ENCODE assay signal across 8 mouse cellular contexts in the genomic region with DNA sequence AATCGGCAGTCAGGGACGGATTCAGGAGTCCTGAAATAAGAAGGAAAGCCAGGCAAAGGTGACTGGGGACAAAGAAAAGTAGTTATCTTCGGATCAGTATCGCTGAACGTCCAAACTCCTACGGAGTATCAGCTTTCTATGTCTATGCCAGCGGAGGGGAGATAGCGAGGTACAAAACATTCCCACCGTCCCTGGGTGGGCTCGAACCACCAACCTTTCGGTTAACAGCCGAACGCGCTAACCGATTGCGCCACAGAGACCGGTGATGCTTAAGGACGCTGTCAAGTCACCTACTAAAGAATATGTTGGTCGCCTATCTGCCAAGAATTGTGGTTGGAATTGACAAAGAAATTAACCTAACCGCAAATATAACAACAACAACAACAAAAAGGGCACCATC. TPM values are rescaled to one million over a fixed set of nuclear protein-coding genes. Genes with fewer than 3 reads are reported as not detected.
A peak's percentile ranks its signal among the peaks of the same experiment; 100 is the strongest.
DNase-seq lines count a peak whose midpoint lies in the region; ATAC-seq and TF ChIP-seq lines count a peak whose summit lies in the region.

No protein-coding gene starts in this region.

- H3K36me3 ChIP-seq in forebrain, embryonic 12.5 days (replicated peaks) = no peaks in the 10 kb centered on the region
- no peaks in the 10 kb centered on the region for H3K36me3 ChIP-seq in heart, postnatal 0 days (replicated peaks; ENCODE audit: control insufficient read depth, insufficient read depth, low read length)
- H3K36me3 ChIP-seq in liver, embryonic 16.5 days (ENCODE audit: control insufficient read depth, insufficient read depth) = no peaks in the 10 kb centered on the region
- no peaks in the 10 kb centered on the region for H3K36me3 ChIP-seq in neural tube, embryonic 12.5 days
- H3K36me3 ChIP-seq in stomach, postnatal 0 days (ENCODE audit: control insufficient read depth, insufficient read depth, low read length) = no peaks in the 10 kb centered on the region

- H3K27me3 ChIP-seq in forebrain, embryonic 12.5 days = peaks cover 49% of the 10 kb centered on the region
- peaks cover 22% of the 10 kb centered on the region; the same call in 1 of the 2 replicates for H3K27me3 ChIP-seq in heart, postnatal 0 days (ENCODE audit: control insufficient read depth, insufficient read depth, low read length)
- peaks cover 4% of the 10 kb centered on the region for H3K27me3 ChIP-seq in liver, embryonic 16.5 days (ENCODE audit: control insufficient read depth, insufficient read depth, low read depth, low read length)
- H3K27me3 ChIP-seq in neural tube, embryonic 12.5 days (replicated peaks) = peaks cover 34% of the 10 kb centered on the region
- no peaks in the 10 kb centered on the region for H3K27me3 ChIP-seq in stomach, postnatal 0 days (ENCODE audit: control insufficient read depth, insufficient read depth, low read length)

- TF ChIP-seq CTCF in heart, postnatal 0 days (IDR thresholded peaks at IDR 0.05; ENCODE audit: low read depth) = no peak
- TF ChIP-seq CTCF in stomach, postnatal 0 days (IDR thresholded peaks at IDR 0.05; ENCODE audit: low read depth) = no peak

- H3K4me2 ChIP-seq in forebrain, embryonic 12.5 days = peak overlapping the region; percentile 81
- peak overlapping the region; percentile 93 for H3K4me2 ChIP-seq in heart, postnatal 0 days (ENCODE audit: low read depth, low read length)
- H3K4me2 ChIP-seq in liver, embryonic 16.5 days (ENCODE audit: low read depth, low read length) = peak overlapping the region; percentile 95
- peak overlapping the region; percentile 67 for H3K4me2 ChIP-seq in neural tube, embryonic 12.5 days (replicated peaks)
- peak overlapping the region; percentile 93 for H3K4me2 ChIP-seq in stomach, postnatal 0 days (replicated peaks; ENCODE audit: low read depth)

- DNase-seq in CD8-positive naive resting alpha-beta T cell, adult 2 months (ENCODE audit: low read depth in 2 of 2, low spot score in 2 of 2) = peak; percentile 90 to 91
- DNase-seq in c-Kit-positive CD71-positive TER-119-positive erythroid progenitor cells, embryonic 14.5 days (ENCODE audit: low spot score) = peak; percentile 81
- peak; percentile 60 for DNase-seq in heart, postnatal 0 days (ENCODE audit: low spot score)
- DNase-seq in kidney, postnatal 36 days = peak; percentile 84 to 90
- peak; percentile 76 for DNase-seq in stomach, postnatal 0 days (ENCODE audit: low spot score)

- ATAC-seq in forebrain, embryonic 12.5 days (ENCODE audit: low FRiP score) = peak; percentile 68; the same call in 1 of the 2 replicates
- peak; percentile 54 for ATAC-seq in heart, postnatal 0 days (ENCODE audit: insufficient read depth, low read depth)
- peak; percentile 65 for ATAC-seq in liver, embryonic 16.5 days (ENCODE audit: low read depth)
- ATAC-seq in neural tube, embryonic 12.5 days (ENCODE audit: low FRiP score, low read depth) = peak; percentile 56; the same call in 1 of the 2 replicates
- ATAC-seq in stomach, postnatal 0 days (ENCODE audit: low FRiP score, low TSS enrichment) = peak; percentile 13; the same call in 1 of the 2 replicates

- H3K4me3 ChIP-seq in forebrain, embryonic 12.5 days (replicated peaks) = peak overlapping the region; percentile 59
- peak overlapping the region; percentile 59 for H3K4me3 ChIP-seq in heart, postnatal 0 days (ENCODE audit: low read depth, low read length)
- peak overlapping the region; percentile 62 for H3K4me3 ChIP-seq in liver, embryonic 16.5 days (ENCODE audit: low read depth, low read length)
- peak overlapping the region; percentile 50 for H3K4me3 ChIP-seq in neural tube, embryonic 12.5 days
- H3K4me3 ChIP-seq in stomach, postnatal 0 days (ENCODE audit: low read depth, low read length) = peak overlapping the region; percentile 55

- no peak overlapping the region for H3K27ac ChIP-seq in forebrain, embryonic 12.5 days
- no peak overlapping the region for H3K27ac ChIP-seq in heart, postnatal 0 days (ENCODE audit: low read depth)
- no peak overlapping the region for H3K27ac ChIP-seq in liver, embryonic 16.5 days (ENCODE audit: low read length)
- H3K27ac ChIP-seq in neural tube, embryonic 12.5 days = no peak overlapping the region
- H3K27ac ChIP-seq in stomach, postnatal 0 days (replicated peaks) = no peak overlapping the region

- no peaks in the 10 kb centered on the region for H3K9me3 ChIP-seq in forebrain, embryonic 12.5 days
- H3K9me3 ChIP-seq in heart, postnatal 0 days (replicated peaks; ENCODE audit: control insufficient read depth, low read length) = no peaks in the 10 kb centered on the region
- H3K9me3 ChIP-seq in liver, embryonic 16.5 days (replicated peaks; ENCODE audit: control insufficient read depth, low read length) = no peaks in the 10 kb centered on the region
- H3K9me3 ChIP-seq in neural tube, embryonic 12.5 days = no peaks in the 10 kb centered on the region
- peaks cover 4% of the 10 kb centered on the region; the same call in 1 of the 2 replicates for H3K9me3 ChIP-seq in stomach, postnatal 0 days (ENCODE audit: control insufficient read depth, low read length)

- WGBS in forebrain, embryonic 12.5 days = 0% methylated on average over 20 of the region's 20 CpGs
- WGBS in heart, postnatal 0 days = under 1% methylated on average over 20 of the region's 20 CpGs
- under 1% methylated on average over 20 of the region's 20 CpGs for WGBS in liver, embryonic 16.5 days (ENCODE audit: insufficient replicate concordance)
- under 1% methylated on average over 20 of the region's 20 CpGs for WGBS in neural tube, embryonic 12.5 days
- WGBS in stomach, postnatal 0 days = under 1% methylated on average over 20 of the region's 20 CpGs

- H3K4me1 ChIP-seq in forebrain, embryonic 12.5 days = peaks cover 22% of the 10 kb centered on the region
- 0 out of 2 replicates have a peak, but pooled peaks cover 5% of the 10 kb centered on the region for H3K4me1 ChIP-seq in heart, postnatal 0 days (ENCODE audit: control insufficient read depth, insufficient read depth)
- H3K4me1 ChIP-seq in liver, embryonic 16.5 days (ENCODE audit: control insufficient read depth, low read depth, low read length) = peaks cover 36% of the 10 kb centered on the region
- H3K4me1 ChIP-seq in neural tube, embryonic 12.5 days = peaks cover 11% of the 10 kb centered on the region; the same call in 1 of the 2 replicates
- 0 out of 2 replicates have a peak, but pooled peaks cover 3% of the 10 kb centered on the region for H3K4me1 ChIP-seq in stomach, postnatal 0 days (replicated peaks; ENCODE audit: control insufficient read depth, insufficient read depth)

- TF ChIP-seq EP300 in heart, postnatal 0 days (IDR thresholded peaks at IDR 0.05; ENCODE audit: low read depth) = no peak
- no peak for TF ChIP-seq EP300 in stomach, postnatal 0 days (optimal IDR thresholded peaks at IDR 0.05)

- H3K9ac ChIP-seq in forebrain, embryonic 12.5 days = peak overlapping the region; percentile 61
- no peak overlapping the region for H3K9ac ChIP-seq in heart, postnatal 0 days (replicated peaks; ENCODE audit: low read depth, low read length)
- peak overlapping the region; percentile 66 for H3K9ac ChIP-seq in liver, embryonic 16.5 days (ENCODE audit: low read depth, low read length)
- peak overlapping the region; percentile 50; the same call in 1 of the 2 replicates for H3K9ac ChIP-seq in neural tube, embryonic 12.5 days
- peak overlapping the region; percentile 45 for H3K9ac ChIP-seq in stomach, postnatal 0 days (ENCODE audit: low read length)

RNA-seq across cellular contexts. Expression of a gene that starts 15.0 kb away (rescaled TPM):
- 0.26 and 0.31 TPM in 2 replicates for polyA plus RNA-seq in forebrain, embryonic 12.5 days (2016; fragmentation: Nextera tagmentation; extraction: Ambion mirVana)
- total RNA-seq in heart, postnatal 0 days (2014; rRNA removed; ENCODE audit: low replicate concordance) = 0.23 and 1.7 TPM in 2 replicates
- polyA plus RNA-seq in heart, postnatal 0 days (2015; fragmentation: Nextera tagmentation; extraction: Ambion mirVana) = 0.60 and 1.0 TPM in 2 replicates
- 4.1 and 4.3 TPM in 2 replicates for polyA plus RNA-seq in liver, embryonic 16.5 days (2015; fragmentation: Nextera tagmentation; extraction: Ambion mirVana)
- 0.20 and 0.22 TPM in 2 replicates for polyA plus RNA-seq in neural tube, embryonic 12.5 days (2016; fragmentation: Nextera tagmentation; extraction: Ambion mirVana)
- 1.1 and 1.2 TPM in 2 replicates for polyA plus RNA-seq in stomach, postnatal 0 days (2015; fragmentation: Nextera tagmentation; extraction: Ambion mirVana)

RNA-seq across cellular contexts. Expression of a gene that starts 31.0 kb away (rescaled TPM):
- 4.8 and 4.9 TPM in 2 replicates for polyA plus RNA-seq in forebrain, embryonic 12.5 days (2016; fragmentation: Nextera tagmentation; extraction: Ambion mirVana)
- total RNA-seq in heart, postnatal 0 days (2014; rRNA removed; ENCODE audit: low replicate concordance) = 11.8 and 13.7 TPM in 2 replicates
- 8.2 and 10.8 TPM in 2 replicates for polyA plus RNA-seq in heart, postnatal 0 days (2015; fragmentation: Nextera tagmentation; extraction: Ambion mirVana)
- polyA plus RNA-seq in liver, embryonic 16.5 days (2015; fragmentation: Nextera tagmentation; extraction: Ambion mirVana) = 28.6 and 30.3 TPM in 2 replicates
- 6.9 and 7.4 TPM in 2 replicates for polyA plus RNA-seq in neural tube, embryonic 12.5 days (2016; fragmentation: Nextera tagmentation; extraction: Ambion mirVana)
- 17.9 and 21.0 TPM in 2 replicates for polyA plus RNA-seq in stomach, postnatal 0 days (2015; fragmentation: Nextera tagmentation; extraction: Ambion mirVana)

RNA-seq across cellular contexts. Expression of a gene that starts 57.4 kb away (rescaled TPM):
- polyA plus RNA-seq in forebrain, embryonic 12.5 days (2016; fragmentation: Nextera tagmentation; extraction: Ambion mirVana) = 0.24 TPM in 1 of 2 replicates, not detected in the other
- total RNA-seq in heart, postnatal 0 days (2014; rRNA removed; ENCODE audit: low replicate concordance) = 1.4 and 9.7 TPM in 2 replicates
- 2.0 and 2.3 TPM in 2 replicates for polyA plus RNA-seq in heart, postnatal 0 days (2015; fragmentation: Nextera tagmentation; extraction: Ambion mirVana)
- polyA plus RNA-seq in liver, embryonic 16.5 days (2015; fragmentation: Nextera tagmentation; extraction: Ambion mirVana) = 6.1 and 6.7 TPM in 2 replicates
- polyA plus RNA-seq in neural tube, embryonic 12.5 days (2016; fragmentation: Nextera tagmentation; extraction: Ambion mirVana) = 0.24 TPM in 1 of 2 replicates, not detected in the other
- polyA plus RNA-seq in stomach, postnatal 0 days (2015; fragmentation: Nextera tagmentation; extraction: Ambion mirVana) = 5.3 and 5.6 TPM in 2 replicates

Comparison
In these comparisons a context has a peak if more than half of its experiments do, and no peak if none do; other contexts are left out.
1. ATAC-seq: peak in every context shown above with its lines; median percentile 68 in forebrain, embryonic 12.5 days; 65 in liver, embryonic 16.5 days; 56 in neural tube, embryonic 12.5 days; 54 in heart, postnatal 0 days; 13 in stomach, postnatal 0 days.